Mouse (Mus musculus) liver, adult 2 months (tissue): ENCODE measurements around the gene Rasl10a. TPM values are rescaled to one million over a fixed set of nuclear protein-coding genes. Genes with fewer than 3 reads are reported as not detected.

Source experiments
- DNase-seq: peaks from one replicate; pipeline ENCODE4 v3.0.0-alpha.2; 2011; ENCODE audit warnings: low read depth, low spot score; ENCODE audit errors: extremely low read depth
- H3K27ac ChIP-seq: fragments of 200-500 bp; replicated peaks from 2 replicates; pipeline ENCODE4 v1.5.1; 2012; ENCODE audit warnings: low read depth, mild to moderate bottlenecking, control low read depth, inconsistent platforms, low read length; ENCODE audit not compliant: insufficient read depth
- H3K27me3 ChIP-seq: fragments of 200-500 bp; 2 replicates; pipeline ENCODE4 v1.6.1; 2012; ENCODE audit warnings: mild to moderate bottlenecking, moderate library complexity, low read length, inconsistent platforms; ENCODE audit not compliant: control insufficient read depth, insufficient read depth
- H3K36me3 ChIP-seq: fragments of 200-500 bp; 2 replicates; pipeline ENCODE4 v1.6.1; 2012; ENCODE audit warnings: low read length, inconsistent platforms; ENCODE audit not compliant: control insufficient read depth, insufficient read depth
- H3K4me1 ChIP-seq: fragments of 200-500 bp; 2 replicates; pipeline ENCODE4 v1.6.1; 2011; ENCODE audit warnings: low read length; ENCODE audit not compliant: control insufficient read depth, insufficient read depth
- H3K4me3 ChIP-seq: fragments of 200-500 bp; 2 replicates; pipeline ENCODE4 v1.5.1; 2011; ENCODE audit warnings: low read depth, mild to moderate bottlenecking, control low read depth, low read length, moderate library complexity; ENCODE audit not compliant: insufficient read depth
- H3K79me2 ChIP-seq: fragments of 200-500 bp; 2 replicates; pipeline ENCODE4 v1.6.1; 2012; ENCODE audit warnings: inconsistent platforms, mild to moderate bottlenecking, low read length, moderate library complexity; ENCODE audit not compliant: control insufficient read depth, insufficient read depth
- H3K9ac ChIP-seq: fragments of 200-500 bp; 2 replicates; pipeline ENCODE4 v1.6.1; 2012; ENCODE audit warnings: low read depth, mild to moderate bottlenecking, control low read depth, inconsistent platforms, low read length
- CTCF ChIP-seq: fragments of 200-500 bp; IDR thresholded peaks from 2 replicates; pipeline ENCODE4 v1.5.1; 2011; ENCODE audit warnings: low read depth, low read length, control low read depth
- POLR2A ChIP-seq: fragments of 200-500 bp; IDR thresholded peaks from 2 replicates; pipeline ENCODE4 v1.6.1; 2011; ENCODE audit warnings: low read length, control low read depth; ENCODE audit not compliant: insufficient read depth; ENCODE audit errors: extremely low read depth
- WGBS: fragments of 180-500 bp; shearing (Covaris S2); methylation state at CpG from one replicate; pipeline ENCODE4 v1.1.7; 2018; 5-methylcytosine and 5-hydroxymethylcytosine counted together
- polyA plus RNA-seq: library from polyadenylated mRNA; depleted of rRNA; stranded (reverse); fragments of >200 nt; gene quantifications from 2 replicates; pipeline ENCODE4 v1.2.3, GENCODE M21; 2012
- total RNA-seq: library from RNA; depleted of rRNA; stranded (reverse); fragments of >200 nt; gene quantifications from 2 replicates; pipeline ENCODE4 v1.2.3, GENCODE M21; 2014

The Rasl10a gene
- total and polyA plus RNA-seq, 2 experiments, result 0.26 TPM; not detected in 1

- WGBS, result 90% methylated on average over 23 of the region's 23 CpGs
- H3K36me3 ChIP-seq, result no peaks in the 10 kb centered on the region
- H3K27ac ChIP-seq, result no peak overlapping the region
- DNase-seq, result no peak
- H3K4me3 ChIP-seq, result no peak overlapping the region
- no peak for TF ChIP-seq POLR2A
- TF ChIP-seq CTCF, result no peak
- no peak overlapping the region for H3K9ac ChIP-seq
- 0 out of 2 replicates have a peak, but pooled peaks cover 7% of the 10 kb centered on the region for H3K27me3 ChIP-seq
- peaks cover 5% of the 10 kb centered on the region for H3K4me1 ChIP-seq
- no peaks in the 10 kb centered on the region for H3K79me2 ChIP-seq
Measured at GRCm38 (mm10) chr11:5055945-5056938, 1.7 kb upstream of the Rasl10a start.

GRCm38 (mm10) chr11:5057064-5057463 is 864 bp upstream of the Rasl10a start:
- 86% methylated on average over 8 of the region's 8 CpGs for WGBS

GRCm38 (mm10) chr11:5057541-5057855 is 430 bp upstream of the Rasl10a start:
- H3K79me2 ChIP-seq, result no peaks in the 10 kb centered on the region

More at GRCm38 (mm10) chr11:5057064-5057463, 864 bp upstream of the Rasl10a start:
- Histone ChIP-seq H3K27ac (no peak overlapping the region), H3K36me3 (no peaks in the 10 kb centered on the region), H3K79me2 (no peaks in the 10 kb centered on the region), H3K27me3 (0 out of 2 replicates have a peak, but pooled peaks cover 7% of the 10 kb centered on the region), H3K4me1 (peaks cover 5% of the 10 kb centered on the region), H3K4me3 (no peak overlapping the region), H3K9ac (no peak overlapping the region)
- DNase-seq, result no peak
- no peak for TF ChIP-seq CTCF
- TF ChIP-seq POLR2A, result no peak

GRCm38 (mm10) chr11:5058783-5059182 is 855 bp downstream of the Rasl10a start:
- H3K9ac ChIP-seq, result no peak overlapping the region
- DNase-seq, result no peak
- 0 out of 2 replicates have a peak, but pooled peaks cover 6% of the 10 kb centered on the region for H3K79me2 ChIP-seq
- 29% methylated on average over 9 of the region's 9 CpGs for WGBS
- no peaks in the 10 kb centered on the region for H3K36me3 ChIP-seq
- H3K27ac ChIP-seq, result no peak overlapping the region
- peaks cover 13% of the 10 kb centered on the region for H3K4me1 ChIP-seq
- 0 out of 2 replicates have a peak, but pooled peaks cover 7% of the 10 kb centered on the region for H3K27me3 ChIP-seq
- no peak for TF ChIP-seq CTCF
- no peak for TF ChIP-seq POLR2A
- no peak overlapping the region for H3K4me3 ChIP-seq

More at GRCm38 (mm10) chr11:5057541-5057855, 430 bp upstream of the Rasl10a start:
- no peak overlapping the region for H3K27ac ChIP-seq
- peaks cover 9% of the 10 kb centered on the region for H3K4me1 ChIP-seq
- WGBS, result 30% methylated on average over 8 of the region's 8 CpGs
- peak; percentile 50 for DNase-seq
- H3K9ac ChIP-seq, result no peak overlapping the region
- peak overlapping the region; percentile 52 for H3K4me3 ChIP-seq
- 0 out of 2 replicates have a peak, but pooled peaks cover 7% of the 10 kb centered on the region for H3K27me3 ChIP-seq
- no peak for TF ChIP-seq CTCF
- no peak for TF ChIP-seq POLR2A
- H3K36me3 ChIP-seq, result no peaks in the 10 kb centered on the region

GRCm38 (mm10) chr11:5059230-5059629 is 1.3 kb downstream of the Rasl10a start:
- Histone ChIP-seq H3K4me3 (no peak overlapping the region), H3K36me3 (no peaks in the 10 kb centered on the region), H3K9ac (no peak overlapping the region), H3K4me1 (peaks cover 17% of the 10 kb centered on the region), H3K27me3 (0 out of 2 replicates have a peak, but pooled peaks cover 7% of the 10 kb centered on the region), H3K27ac (no peak overlapping the region), H3K79me2 (peaks cover 8% of the 10 kb centered on the region; the same call in 1 of the 2 replicates)
- WGBS, result 41% methylated on average over 14 of the region's 14 CpGs
- no peak for TF ChIP-seq POLR2A
- no peak for TF ChIP-seq CTCF
- no peak for DNase-seq
